Mouse (Mus musculus): ENCODE data around the gene Timm22.

DNA sequence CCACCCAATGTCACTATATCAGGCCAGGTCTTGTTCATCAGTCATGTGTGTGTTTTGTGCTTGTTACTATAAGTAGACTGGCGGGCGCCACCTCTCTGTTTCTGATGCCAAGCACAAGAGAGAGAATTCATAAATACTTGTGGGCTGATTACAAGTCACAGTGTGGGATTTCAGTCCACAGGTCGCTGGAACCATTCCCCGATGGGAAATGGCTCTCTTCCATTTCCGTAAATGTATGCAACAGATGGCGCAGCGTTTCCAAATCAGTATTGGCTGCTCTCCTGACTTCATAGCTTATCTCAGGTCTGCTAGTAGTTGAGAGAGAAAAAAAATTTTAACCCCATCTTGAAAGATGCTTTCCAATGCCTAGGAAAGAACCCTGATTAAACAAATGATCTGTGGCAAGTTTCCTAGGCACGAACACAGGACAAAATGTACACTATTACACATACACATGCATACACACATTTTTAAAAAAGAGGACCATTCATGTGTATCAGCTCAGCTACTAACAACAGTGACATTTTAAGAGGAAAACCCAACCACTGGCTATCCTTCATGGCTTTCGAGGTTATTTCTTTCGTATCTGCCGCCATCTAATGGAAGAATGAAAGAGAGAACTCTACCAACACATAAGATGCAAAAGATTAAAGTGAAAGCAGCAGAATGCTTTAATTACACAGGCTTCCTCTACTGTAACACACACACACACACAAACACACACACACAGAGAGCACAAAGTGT lies 7.0 kb upstream of the Timm22 start:
- TF ChIP-seq POLR2A (IDR thresholded peaks at IDR 0.05; ENCODE audit: control insufficient read depth, extremely low read depth, insufficient read depth, low read length, poor library complexity), result no peak
- TF ChIP-seq CTCF (IDR thresholded peaks at IDR 0.05; ENCODE audit: borderline replicate concordance, control insufficient read depth, extremely low read depth, insufficient read depth, low read length, poor library complexity), result no peak

All from thymus, adult 2 months (tissue).